Mouse (Mus musculus): ENCODE results near the gene Nhlrc3.

The Nhlrc3 gene

GRCm38 (mm10) chr3:53463046-53463764 lies at the start of gene Nhlrc3, which contains the start of gene Proser1:
Nhlrc3 (minus strand) TSS chr3:53463332.
Proser1 (plus strand) TSS chr3:53463666.
- DNase-seq: peak; percentile 98

GRCm38 (mm10) chr3:53502428-53502827 lies 39.3 kb upstream of the Nhlrc3 start:
- DNase-seq: no peak

- DNase-seq: no peak
Observed at GRCm38 (mm10) chr3:53498351-53498905, 35.3 kb upstream of the Nhlrc3 start.

GRCm38 (mm10) chr3:53488353-53488752 lies 25.2 kb upstream of the Nhlrc3 start, which contains the start of gene Stoml3:
Stoml3 (plus strand) TSS chr3:53488653.
- no peak for DNase-seq

GRCm38 (mm10) chr3:53486996-53487576 lies 24.0 kb upstream of the Nhlrc3 start:
- DNase-seq: peak; percentile 23

GRCm38 (mm10) chr3:53486561-53486960 lies 23.4 kb upstream of the Nhlrc3 start:
- DNase-seq: no peak

GRCm38 (mm10) chr3:53483414-53484059 lies 20.4 kb upstream of the Nhlrc3 start:
- no peak for DNase-seq

DNA sequence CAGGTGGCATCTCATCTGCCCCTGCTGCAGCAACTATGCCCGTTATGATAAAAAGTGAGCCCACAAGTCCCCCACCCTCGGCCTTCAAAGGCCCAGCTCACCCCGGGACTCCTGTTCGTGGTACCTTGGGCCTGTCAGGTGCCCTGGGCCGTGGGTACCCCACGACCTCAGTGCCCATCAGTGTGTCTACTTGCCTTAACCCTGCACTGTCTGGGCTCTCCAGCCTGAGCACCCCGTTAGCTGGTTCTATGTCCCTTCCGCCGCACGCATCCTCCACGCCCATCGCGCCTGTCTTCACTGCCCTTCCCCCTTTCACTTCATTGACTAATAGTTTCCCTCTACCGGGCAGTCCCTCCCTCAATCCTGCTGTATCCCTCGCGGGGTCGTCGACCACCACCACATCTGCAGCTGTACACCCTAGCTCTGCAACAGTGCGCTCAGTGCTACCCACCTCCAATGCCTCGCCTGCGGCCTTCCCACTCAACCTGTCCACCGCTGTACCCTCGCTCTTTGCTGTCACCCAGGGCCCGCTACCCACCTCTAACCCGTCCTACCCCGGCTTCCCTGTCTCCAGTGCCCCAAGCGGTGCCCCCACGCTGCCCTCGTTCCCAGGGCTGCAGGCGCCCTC lies 15.4 kb upstream of the Nhlrc3 start:
- no peak for DNase-seq

- no peak for DNase-seq
Observed at GRCm38 (mm10) chr3:53477468-53477867, 14.3 kb upstream of the Nhlrc3 start.

- peak; percentile 53 for DNase-seq
Observed at GRCm38 (mm10) chr3:53475889-53476288, 12.8 kb upstream of the Nhlrc3 start.

DNA sequence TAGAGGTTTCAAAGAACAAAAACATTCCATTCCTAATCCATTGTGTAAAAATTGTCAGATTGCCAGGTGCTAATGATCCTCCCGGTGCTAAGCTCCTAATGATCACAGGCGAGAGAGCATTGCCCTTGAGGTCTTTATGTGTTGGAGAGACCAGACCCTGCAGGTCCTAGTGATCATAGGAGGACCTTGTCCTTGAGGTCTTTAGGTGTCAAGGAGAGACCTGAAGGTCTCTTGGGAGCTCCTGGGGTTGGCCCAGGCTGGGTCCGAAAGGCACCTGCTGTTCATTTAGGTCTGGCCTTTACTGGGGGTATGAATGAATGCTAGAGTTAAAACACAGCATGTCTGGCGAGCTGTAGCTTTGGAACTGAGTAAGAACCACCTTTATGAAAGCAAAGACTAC lies 11.0 kb upstream of the Nhlrc3 start:
- DNase-seq: no peak

- DNase-seq: no peak
Observed at GRCm38 (mm10) chr3:53472061-53472460, 8.9 kb upstream of the Nhlrc3 start.

GRCm38 (mm10) chr3:53469650-53470049 lies 6.5 kb upstream of the Nhlrc3 start:
- no peak for DNase-seq

- no peak for DNase-seq
Observed at GRCm38 (mm10) chr3:53467356-53467755, 4.2 kb upstream of the Nhlrc3 start.

- DNase-seq: no peak
Observed at GRCm38 (mm10) chr3:53466481-53466880, 3.3 kb upstream of the Nhlrc3 start.

GRCm38 (mm10) chr3:53465330-53465729 lies 2.2 kb upstream of the Nhlrc3 start:
- DNase-seq: no peak

DNA sequence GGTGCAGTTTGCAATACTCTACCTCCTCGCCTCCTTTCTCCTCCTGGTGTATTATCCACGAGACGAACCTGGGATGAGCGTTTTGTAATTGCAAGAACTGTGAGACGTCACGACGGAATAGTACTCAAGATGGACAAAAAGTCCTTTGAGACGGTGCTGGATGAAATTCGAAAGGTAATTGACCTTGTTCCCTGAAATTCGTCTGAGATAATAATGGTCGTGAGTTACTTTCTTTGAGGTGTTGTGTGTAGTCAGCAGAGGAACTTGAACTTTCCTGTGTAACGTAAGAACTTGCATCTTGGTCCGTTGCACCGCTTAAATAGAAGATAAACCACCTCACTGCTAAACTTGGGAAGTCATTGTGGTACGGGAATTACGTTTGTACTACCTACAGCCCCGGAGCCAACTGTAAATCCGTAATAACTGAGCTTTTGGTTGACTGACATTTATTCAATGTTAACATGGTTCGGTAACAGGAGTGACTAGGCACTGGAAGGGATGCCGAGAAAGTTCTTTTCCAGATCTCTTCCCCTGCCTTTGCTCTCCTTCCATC lies 1.1 kb upstream of the Nhlrc3 start:
- no peak for DNase-seq

GRCm38 (mm10) chr3:53463765-53464114 lies 608 bp upstream of the Nhlrc3 start:
- no peak for DNase-seq

DNA sequence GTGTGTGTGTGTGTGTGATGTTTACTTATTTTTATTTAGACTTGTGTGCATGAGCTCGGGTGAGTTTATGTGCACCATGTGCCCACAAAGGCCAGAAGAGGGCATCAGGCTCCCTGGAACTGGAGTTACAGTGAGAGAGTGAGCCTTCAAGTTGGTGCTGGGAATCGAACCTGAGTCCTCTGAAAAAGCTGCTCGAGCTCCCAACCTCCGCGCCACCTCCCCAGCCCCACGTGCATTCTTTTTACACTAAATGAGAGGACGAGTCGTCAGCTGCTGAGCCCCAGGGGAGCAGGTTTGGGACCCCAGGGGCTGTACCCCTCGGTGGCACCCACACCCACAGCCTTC lies 459 bp downstream of the Nhlrc3 start:
- no peak for DNase-seq

GRCm38 (mm10) chr3:53460106-53460505 lies 3.0 kb downstream of the Nhlrc3 start:
- DNase-seq: peak; percentile 55

GRCm38 (mm10) chr3:53457750-53458149 lies 5.4 kb downstream of the Nhlrc3 start:
- DNase-seq: no peak

DNA sequence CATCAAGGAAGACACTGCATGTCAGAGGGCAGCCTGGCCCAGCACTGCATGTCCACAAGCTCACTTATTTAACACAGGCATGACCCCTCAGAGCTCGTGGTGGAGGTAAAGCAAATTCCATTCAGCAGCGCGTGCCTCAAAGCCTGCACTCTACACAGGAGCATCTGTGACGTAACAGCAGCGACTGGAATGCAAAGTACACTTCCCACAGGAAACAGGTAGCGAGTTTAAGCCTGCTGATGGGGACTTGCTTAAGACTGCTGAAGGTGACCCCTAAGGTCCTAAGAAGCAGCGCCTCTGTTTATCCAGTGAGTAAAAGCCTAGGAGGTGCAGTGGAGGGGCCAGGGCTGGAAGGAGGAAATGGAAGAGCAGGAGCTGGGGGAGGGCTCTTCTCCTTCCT lies 8.1 kb downstream of the Nhlrc3 start:
- peak; percentile 28 for DNase-seq

DNA sequence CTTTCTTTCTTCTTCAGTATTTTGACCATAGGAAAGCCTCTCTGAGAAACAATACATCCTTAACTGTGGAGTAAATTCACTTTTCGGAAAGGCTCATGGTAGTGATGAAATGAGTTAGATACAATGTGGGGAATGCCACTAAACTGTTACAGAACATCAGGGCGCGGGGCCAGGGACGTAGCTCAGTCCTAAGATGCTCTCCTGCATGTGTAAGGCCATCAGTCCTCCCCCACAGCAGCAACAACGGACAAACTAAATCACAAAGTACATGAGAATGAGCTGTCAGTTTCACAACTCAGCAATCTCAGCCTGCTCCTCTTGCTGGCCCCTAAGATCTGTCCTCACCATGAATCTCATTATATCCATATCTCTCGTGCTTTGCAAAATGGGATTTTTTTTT lies 8.6 kb downstream of the Nhlrc3 start:
- DNase-seq: no peak

All from lung, postnatal 36 days (tissue).